Mouse (Mus musculus) kidney, adult 11 months (tissue): ENCODE measurements at regions not wholly inside any gene's neighbourhood (a gene's known extent, or its start where the extent isn't known, plus 50 kb on each side); places are given as distances from the start of the nearest gene placed in this dataset.

Experiments used
- DNase-seq: peaks from one replicate; pipeline ENCODE4 v3.0.0; 2022

- no peak for DNase-seq
Measured at GRCm38 (mm10) chr7:111240234-111240826, 157.5 kb upstream of the Eif4g2 start.

GRCm38 (mm10) chr7:111237819-111238218 lies 155.0 kb upstream of the Eif4g2 start:
- peak; percentile 30 for DNase-seq

- DNase-seq: no peak
Measured at GRCm38 (mm10) chr7:111230630-111231029, 147.8 kb upstream of the Eif4g2 start.

GRCm38 (mm10) chr7:111227082-111227481 lies 144.3 kb upstream of the Eif4g2 start:
- DNase-seq: no peak

GRCm38 (mm10) chr7:111226026-111226656 lies 143.3 kb upstream of the Eif4g2 start:
- no peak for DNase-seq

GRCm38 (mm10) chr7:111215586-111215985 lies 132.8 kb upstream of the Eif4g2 start:
- no peak for DNase-seq

GRCm38 (mm10) chr7:111214226-111214906 lies 131.5 kb upstream of the Eif4g2 start:
- DNase-seq: no peak

GRCm38 (mm10) chr7:111212188-111212587 lies 129.4 kb upstream of the Eif4g2 start:
- no peak for DNase-seq

- no peak for DNase-seq
Measured at GRCm38 (mm10) chr7:111211641-111212040, 128.8 kb upstream of the Eif4g2 start.

- no peak for DNase-seq
Measured at GRCm38 (mm10) chr7:111210282-111210681, 127.5 kb upstream of the Eif4g2 start.

GRCm38 (mm10) chr7:111205876-111206275 lies 123.0 kb upstream of the Eif4g2 start:
- DNase-seq: no peak

- DNase-seq: no peak
Measured at GRCm38 (mm10) chr7:111198608-111199355, 116.0 kb upstream of the Eif4g2 start.

GRCm38 (mm10) chr7:111191674-111192073 lies 108.8 kb upstream of the Eif4g2 start:
- DNase-seq: peak; percentile 27

GRCm38 (mm10) chr7:111191216-111191615 lies 108.4 kb upstream of the Eif4g2 start:
- no peak for DNase-seq

GRCm38 (mm10) chr7:111189731-111190130 lies 106.9 kb upstream of the Eif4g2 start:
- no peak for DNase-seq

- no peak for DNase-seq
Measured at GRCm38 (mm10) chr7:111185954-111186353, 103.1 kb upstream of the Eif4g2 start.

GRCm38 (mm10) chr7:111183512-111183911 lies 100.7 kb upstream of the Eif4g2 start:
- DNase-seq: no peak

GRCm38 (mm10) chr7:111182319-111182718 lies 99.5 kb upstream of the Eif4g2 start:
- peak; percentile 28 for DNase-seq

- peak; percentile 67 for DNase-seq
Measured at GRCm38 (mm10) chr7:111179401-111180271, 96.8 kb upstream of the Eif4g2 start.

GRCm38 (mm10) chr7:111174393-111175124 lies 91.7 kb upstream of the Eif4g2 start:
- DNase-seq: no peak

GRCm38 (mm10) chr7:111172061-111172460 lies 89.2 kb upstream of the Eif4g2 start:
- no peak for DNase-seq
